Mouse (Mus musculus) bone marrow, adult 2 months (tissue): ENCODE measurements around the gene Hoxb3.

ENCODE experiments used
- CTCF ChIP-seq: fragments of 200-500 bp; IDR thresholded peaks from 2 replicates; pipeline ENCODE4 v1.5.1; 2011; ENCODE audit warnings: low read length, control low read depth; ENCODE audit not compliant: control insufficient read depth, insufficient read depth
- POLR2A ChIP-seq: fragments of 200-500 bp; IDR thresholded peaks from 2 replicates; pipeline ENCODE4 v1.6.1; 2011; ENCODE audit warnings: low read depth, mild to moderate bottlenecking, control low read depth, low read length, borderline replicate concordance; ENCODE audit not compliant: control insufficient read depth

GRCm38 (mm10) chr11:96300354-96301063 lies 22.6 kb upstream of the Hoxb3 start:
- TF ChIP-seq CTCF (no peak), POLR2A (no peak)
